Mouse (Mus musculus) cerebellum, postnatal 14 days (tissue): ENCODE results near the gene Mum1.

Experiments
- DNase-seq, 2 experiments: peaks; one replicate each; pipeline ENCODE4 v3.0.0; 2021; ENCODE audit warnings: mixed read lengths in 2 of 2

The Mum1 gene

GRCm38 (mm10) chr10:80273847-80274246 is 47.6 kb downstream of the Mum1 start:
- DNase-seq: no peak

DNA sequence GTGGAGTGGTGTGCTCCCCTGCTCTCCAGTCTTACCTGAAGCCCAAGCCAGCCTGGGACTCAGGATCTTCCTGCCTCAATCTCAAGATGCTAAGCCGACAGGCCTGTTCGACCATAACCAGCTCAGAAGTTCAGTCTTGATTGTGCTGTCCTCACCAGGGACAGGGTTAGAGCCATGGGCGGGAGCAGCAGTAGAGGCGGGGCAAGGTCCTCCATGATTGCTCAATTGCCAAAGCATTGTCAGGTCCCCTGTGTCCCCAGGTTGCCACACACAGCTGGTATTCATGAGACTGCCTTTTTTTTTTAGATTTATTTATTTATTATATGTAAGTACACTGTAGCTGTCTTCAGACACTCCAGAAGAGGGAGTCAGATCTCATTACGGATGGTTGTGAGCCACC is 50.0 kb downstream of the Mum1 start:
- no peak for DNase-seq

- DNase-seq: no peak
Measured at GRCm38 (mm10) chr10:80278390-80278789, 52.2 kb downstream of the Mum1 start.

GRCm38 (mm10) chr10:80279273-80279672 is 53.0 kb downstream of the Mum1 start:
- DNase-seq: no peak

DNA sequence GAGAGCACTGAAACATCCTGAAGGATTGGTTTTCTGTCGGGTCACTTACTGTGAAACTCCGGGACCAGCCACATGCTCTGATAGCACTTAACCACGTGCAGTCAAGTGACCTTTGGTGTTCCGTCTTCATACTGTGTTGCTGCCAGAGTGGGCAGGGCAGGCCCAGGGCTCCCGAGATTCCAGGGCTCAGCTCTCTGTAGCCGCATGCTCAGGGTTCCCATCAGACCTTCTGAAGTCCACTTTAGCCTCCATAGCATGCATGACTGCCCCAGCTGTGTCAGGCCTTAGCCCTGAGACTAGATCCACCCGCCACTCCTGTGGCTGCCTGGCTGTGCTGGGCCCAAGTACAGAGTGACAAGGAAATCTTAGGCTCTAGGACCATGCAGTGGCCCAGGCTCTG is 55.1 kb downstream of the Mum1 start:
- DNase-seq: no peak

GRCm38 (mm10) chr10:80281921-80282371 is 55.7 kb downstream of the Mum1 start:
- peak; percentile 51 to 55 for DNase-seq

- peak; percentile 16 to 46 for DNase-seq
Measured at GRCm38 (mm10) chr10:80282481-80283441, 56.5 kb downstream of the Mum1 start.

- no peak for DNase-seq
Measured at GRCm38 (mm10) chr10:80285222-80286070, 59.2 kb downstream of the Mum1 start.

GRCm38 (mm10) chr10:80288097-80288496 is 61.9 kb downstream of the Mum1 start:
- no peak for DNase-seq

DNA sequence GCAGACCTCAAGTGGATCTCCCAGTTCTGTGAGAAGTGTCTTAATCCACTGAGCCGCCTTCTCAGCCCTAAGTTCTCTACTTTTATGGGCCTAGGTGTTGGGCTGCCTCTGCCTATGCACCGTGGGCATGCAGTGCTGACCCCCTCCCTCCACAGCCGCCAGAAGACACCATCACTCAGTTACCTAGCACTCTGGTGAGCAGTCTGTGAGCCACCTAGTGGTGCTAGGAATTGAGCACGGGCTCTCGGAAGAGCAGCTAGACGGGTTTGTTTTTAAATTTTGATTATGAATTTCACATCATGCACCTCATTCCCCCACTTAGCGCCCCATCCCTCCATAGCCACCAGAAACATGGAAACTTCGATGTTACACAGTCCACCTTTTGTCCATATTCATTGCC is 62.4 kb downstream of the Mum1 start:
- DNase-seq: no peak

DNA sequence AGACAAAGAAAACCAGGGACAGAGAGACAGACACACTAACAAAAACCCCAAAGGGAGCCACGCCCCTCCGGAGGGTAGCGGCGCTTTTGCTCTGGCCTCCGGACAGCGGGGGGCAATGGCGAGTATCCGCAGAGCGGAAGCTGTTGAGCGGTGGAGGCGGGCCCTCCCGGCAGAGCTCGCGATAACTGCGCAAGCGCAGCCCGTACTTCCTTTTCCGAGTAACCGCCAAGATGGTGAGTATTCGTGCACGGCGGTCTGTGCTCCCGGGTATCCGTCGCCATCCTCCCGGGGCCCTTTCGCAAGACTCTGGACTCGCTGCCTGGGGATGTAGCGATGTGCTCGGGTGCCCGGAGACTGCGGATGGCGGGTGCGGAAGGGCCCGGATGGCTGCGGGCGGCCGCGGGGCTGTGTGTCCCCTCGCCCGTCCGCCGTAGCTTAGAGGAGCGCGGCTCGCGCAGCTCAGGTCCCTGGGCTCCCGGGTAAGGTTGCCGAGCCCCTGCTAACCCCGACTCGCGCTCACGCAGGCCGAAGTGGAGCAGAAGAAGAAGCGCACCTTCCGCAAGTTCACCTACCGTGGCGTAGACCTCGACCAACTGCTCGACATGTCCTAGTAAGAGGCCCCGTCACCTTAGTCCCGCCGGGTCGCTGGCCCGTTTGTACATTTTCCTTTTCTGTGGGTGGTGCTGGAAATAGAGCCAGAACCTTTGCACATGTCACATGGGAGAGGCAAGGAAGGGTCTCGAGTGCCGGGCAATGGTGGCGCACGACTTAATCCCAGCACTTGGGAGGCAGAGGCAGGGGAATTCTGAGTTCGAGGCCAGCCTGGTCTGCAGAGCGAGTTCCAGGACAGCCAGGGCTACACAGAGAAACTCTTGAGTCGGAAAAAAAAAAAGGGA is 66.3 kb downstream of the Mum1 start, which contains the start of gene Rps15:
Rps15 (plus strand) TSS at position 203 of the 896 bp plus-strand sequence.
- peak; percentile 98 to 99 for DNase-seq

GRCm38 (mm10) chr10:80293325-80293724 is 67.1 kb downstream of the Mum1 start:
- DNase-seq: no peak
